Mouse (Mus musculus) adrenal gland, adult 10 weeks (tissue): Measurements from ENCODE around the gene Ramp3. TPM values are rescaled to one million over a fixed set of nuclear protein-coding genes. Genes with fewer than 3 reads are reported as not detected.

Source experiments
- polyA plus RNA-seq: library from polyadenylated mRNA; stranded (reverse); fragments of 350-450 nt; fragmentation: Illumina TruSeq; extraction: RNeasy Lipid Tissue Mini Kit (QIAGEN cat#74804); gene quantifications from one replicate; pipeline ENCODE4 v1.2.3, GENCODE M21; 2014; ENCODE audit warnings: low read depth, low replicate concordance

Ramp3 gene
- polyA plus RNA-seq: 0.76 TPM

GRCm38 (mm10) chr11:6658271-6658670 lies at the start of gene Ramp3:
Ramp3 (plus strand) TSS chr11:6658521.

GRCm38 (mm10) chr11:6625478-6626387 lies 32.6 kb upstream of the Ramp3 start, which contains the start of gene Tbrg4:
Tbrg4 (minus strand) TSS chr11:6626067.

GRCm38 (mm10) chr11:6638537-6638936 lies 19.8 kb upstream of the Ramp3 start, which contains the start of gene Wap:
Wap (minus strand) TSS chr11:6638637.

Other genes starting within 250 kb of the Ramp3 start
- gene Ppia, start 243.1 kb upstream of the Ramp3 start, polyA plus RNA-seq: 1,365 TPM
- gene H2afv, start 214.1 kb upstream of the Ramp3 start, polyA plus RNA-seq: 21.3 TPM
- gene Purb, start 182.6 kb upstream of the Ramp3 start, polyA plus RNA-seq: 181 TPM
- not detected for gene Myo1g, start 137.6 kb upstream of the Ramp3 start, polyA plus RNA-seq
- gene Ccm2, start 111.6 kb upstream of the Ramp3 start, polyA plus RNA-seq: not detected
- gene Nacad, start 52.5 kb upstream of the Ramp3 start, polyA plus RNA-seq: not detected
- 1.2 TPM for gene Tbrg4, start 32.5 kb upstream of the Ramp3 start, polyA plus RNA-seq
- not detected for gene Wap, start 19.9 kb upstream of the Ramp3 start, polyA plus RNA-seq
- gene Gm11983, start 179.1 kb downstream of the Ramp3 start, polyA plus RNA-seq: not detected